Mouse (Mus musculus) embryonic facial prominence, embryonic 14.5 days (tissue): ENCODE results near the gene N4bp2. TPM values are rescaled to one million over a fixed set of nuclear protein-coding genes. Genes with fewer than 3 reads are reported as not detected.

Source experiments
- polyA plus RNA-seq: library from polyadenylated mRNA; unstranded; fragments of >200 nt; fragmentation: Nextera tagmentation; extraction: Ambion mirVana; gene quantifications from 2 replicates; pipeline ENCODE4 v1.2.1, GENCODE M21; 2014

The N4bp2 gene
- polyA plus RNA-seq, 1 experiment from 2014 or later, result 33.6 TPM

Other genes with a start within 250 kb of the N4bp2 start
- 144 and 146 TPM in 2 replicates for gene Smim14, start 226.3 kb upstream of the N4bp2 start, polyA plus RNA-seq
- 122 and 130 TPM in 2 replicates for gene Ube2k, start 226.3 kb upstream of the N4bp2 start, polyA plus RNA-seq
- gene Pds5a, start 65.2 kb upstream of the N4bp2 start, polyA plus RNA-seq, result 69.3 and 75.4 TPM in 2 replicates
- gene Rhoh, start 97.7 kb downstream of the N4bp2 start, polyA plus RNA-seq, result 1.6 and 1.7 TPM in 2 replicates
- 1.00 and 2.2 TPM in 2 replicates for gene Chrna9, start 171.4 kb downstream of the N4bp2 start, polyA plus RNA-seq
- gene 9130230L23Rik, start 240.8 kb downstream of the N4bp2 start, polyA plus RNA-seq, result 0.20 and 0.45 TPM in 2 replicates